Mouse (Mus musculus): ENCODE measurements at regions not wholly inside any gene's neighbourhood (a gene's known extent, or its start where the extent isn't known, plus 50 kb on each side); places are given as distances from the start of the nearest gene placed in this dataset.

DNA sequence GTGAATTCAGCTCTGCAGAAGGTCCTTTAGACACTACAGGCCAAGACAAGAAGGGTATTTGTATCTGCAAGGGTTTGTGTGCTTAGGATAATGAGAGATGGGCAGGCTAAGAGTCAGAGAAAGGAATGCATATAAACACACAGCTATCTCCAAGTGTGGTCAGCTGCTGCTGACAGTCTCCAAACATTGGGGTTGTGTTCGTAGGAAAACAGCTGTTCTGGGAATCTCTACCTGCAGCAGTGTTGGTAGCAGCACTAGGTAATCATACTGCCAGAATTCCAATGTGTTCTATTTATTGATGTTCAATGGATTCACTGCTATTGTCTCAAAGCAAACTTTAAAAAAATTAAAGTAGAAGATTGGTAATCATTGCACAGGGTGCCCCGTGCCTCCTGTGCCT, 931.7 kb upstream of the Fam160b2 start:
- no peak for TF ChIP-seq POLR2A (IDR thresholded peaks at IDR 0.05; ENCODE audit: insufficient read length, low read depth)
- TF ChIP-seq MAX (IDR thresholded peaks at IDR 0.05; ENCODE audit: low read depth), result no peak
- TF ChIP-seq CEBPB (IDR thresholded peaks at IDR 0.05; ENCODE audit: insufficient read depth, poor library complexity, severe bottlenecking), result no peak
- no peak for TF ChIP-seq USF1 (IDR thresholded peaks at IDR 0.05; ENCODE audit: low read depth)
- no peak for TF ChIP-seq E2F4 (IDR thresholded peaks at IDR 0.05; ENCODE audit: insufficient read depth)
- TF ChIP-seq POLR2AphosphoS2 (IDR thresholded peaks at IDR 0.05; ENCODE audit: insufficient read length, low read depth), result no peak
- TF ChIP-seq TCF12 (IDR thresholded peaks at IDR 0.05; ENCODE audit: insufficient read depth, poor library complexity, severe bottlenecking), result no peak
